Mouse (Mus musculus) embryonic facial prominence, embryonic 14.5 days (tissue): ENCODE data around the gene Psmc2. TPM values are rescaled to one million over a fixed set of nuclear protein-coding genes. Genes with fewer than 3 reads are reported as not detected.
A peak's percentile ranks its signal among the peaks of the same experiment; 100 is the strongest.

ENCODE experiments used
- ATAC-seq: fragments of 200-750 bp; cut with Nextera tagmentation; 2 replicates; pipeline ENCODE4 v1.8.0; 2017; ENCODE audit warnings: low read depth, moderate number of reproducible peaks, moderate TSS enrichment
- DNase-seq: peaks from one replicate; pipeline ENCODE4 v3.0.0-alpha.2; 2015; ENCODE audit warnings: low spot score
- H3K27ac ChIP-seq: fragments of 300-500 bp; sonication (generic); replicated peaks from 2 replicates; pipeline ENCODE4 v1.5.1; 2014; ENCODE audit warnings: low read depth, mild to moderate bottlenecking, low read length, moderate library complexity
- H3K27me3 ChIP-seq: fragments of 300-500 bp; sonication (generic); replicated peaks from 2 replicates; pipeline ENCODE4 v1.6.1; 2014; ENCODE audit warnings: low read length; ENCODE audit not compliant: control insufficient read depth, insufficient read depth
- H3K36me3 ChIP-seq: fragments of 300-500 bp; sonication (generic); 2 replicates; pipeline ENCODE4 v1.6.1; 2014; ENCODE audit warnings: low read length, mixed read lengths; ENCODE audit not compliant: control insufficient read depth, insufficient read depth
- H3K4me1 ChIP-seq: fragments of 300-500 bp; sonication (generic); 2 replicates; pipeline ENCODE4 v1.6.1; 2014; ENCODE audit warnings: antibody characterized with exemption, low read length; ENCODE audit not compliant: control insufficient read depth, insufficient read depth
- H3K4me2 ChIP-seq: fragments of 300-500 bp; sonication (generic); 2 replicates; pipeline ENCODE4 v1.6.1; 2014; ENCODE audit warnings: low read depth, mild to moderate bottlenecking, low read length, moderate library complexity, mixed read lengths
- H3K4me3 ChIP-seq: fragments of 300-500 bp; sonication (generic); 2 replicates; pipeline ENCODE4 v1.5.1; 2014; ENCODE audit warnings: low read depth, mild to moderate bottlenecking, low read length
- H3K9ac ChIP-seq: fragments of 300-500 bp; sonication (generic); 2 replicates; pipeline ENCODE4 v1.6.1; 2014; ENCODE audit warnings: low read depth, mild to moderate bottlenecking, low read length, moderate library complexity, mixed read lengths
- H3K9me3 ChIP-seq: fragments of 300-500 bp; sonication (generic); 2 replicates; pipeline ENCODE4 v1.6.1; 2016; ENCODE audit warnings: low read length; ENCODE audit not compliant: control insufficient read depth
- WGBS: fragments of 180-500 bp; shearing (Covaris S2); extraction: QIAGEN DNeasy Blood & Tissue Kit; methylation state at CpG from one replicate; pipeline ENCODE4 v1.1.7; 2014; 5-methylcytosine and 5-hydroxymethylcytosine counted together
- polyA plus RNA-seq: library from polyadenylated mRNA; unstranded; fragments of >200 nt; fragmentation: Nextera tagmentation; extraction: Ambion mirVana; gene quantifications from 2 replicates; pipeline ENCODE4 v1.2.1, GENCODE M21; 2014

The Psmc2 gene
- polyA plus RNA-seq, 1 experiment from 2014 or later: 161 TPM

- Histone ChIP-seq H3K4me3 (no peak overlapping the region), H3K4me2 (no peak overlapping the region), H3K27ac (no peak overlapping the region), H3K36me3 (peaks cover 98% of the 10 kb centered on the region), H3K4me1 (no peaks in the 10 kb centered on the region), H3K27me3 (no peaks in the 10 kb centered on the region), H3K9me3 (no peaks in the 10 kb centered on the region), H3K9ac (no peak overlapping the region)
- 93% methylated on average over 6 of the region's 8 CpGs for WGBS
- ATAC-seq: no peak
- DNase-seq: no peak
Observed at GRCm38 (mm10) chr5:21745966-21746365, 39.1 kb upstream of the Psmc2 start.

GRCm38 (mm10) chr5:21768506-21768905, 16.6 kb upstream of the Psmc2 start:
- no peaks in the 10 kb centered on the region for H3K4me1 ChIP-seq
- no peak overlapping the region for H3K9ac ChIP-seq
- no peak overlapping the region for H3K27ac ChIP-seq
- H3K9me3 ChIP-seq: no peaks in the 10 kb centered on the region
- peaks cover 68% of the 10 kb centered on the region for H3K36me3 ChIP-seq
- no peak for DNase-seq
- ATAC-seq: no peak
- H3K4me3 ChIP-seq: no peak overlapping the region
- no peaks in the 10 kb centered on the region for H3K27me3 ChIP-seq
- WGBS: 89% methylated on average over 4 of the region's 4 CpGs
- H3K4me2 ChIP-seq: no peak overlapping the region

- no peak overlapping the region for H3K27ac ChIP-seq
- no peak overlapping the region for H3K4me3 ChIP-seq
- 93% methylated on average over 6 of the region's 6 CpGs for WGBS
- H3K4me2 ChIP-seq: no peak overlapping the region
- no peaks in the 10 kb centered on the region for H3K9me3 ChIP-seq
- no peaks in the 10 kb centered on the region for H3K4me1 ChIP-seq
- H3K9ac ChIP-seq: no peak overlapping the region
- H3K36me3 ChIP-seq: peaks cover 69% of the 10 kb centered on the region
- DNase-seq (no peak), ATAC-seq (no peak)
- no peaks in the 10 kb centered on the region for H3K27me3 ChIP-seq
Observed at GRCm38 (mm10) chr5:21769841-21770240, 15.2 kb upstream of the Psmc2 start.

- Histone ChIP-seq H3K36me3 (peaks cover 70% of the 10 kb centered on the region), H3K27ac (no peak overlapping the region), H3K9ac (no peak overlapping the region), H3K9me3 (no peaks in the 10 kb centered on the region), H3K27me3 (no peaks in the 10 kb centered on the region), H3K4me3 (no peak overlapping the region), H3K4me1 (no peaks in the 10 kb centered on the region), H3K4me2 (no peak overlapping the region)
- no peak for ATAC-seq
- WGBS: 93% methylated on average over 6 of the region's 6 CpGs
- no peak for DNase-seq
Observed at GRCm38 (mm10) chr5:21776491-21776890, 8.6 kb upstream of the Psmc2 start.

- H3K9ac ChIP-seq: peak overlapping the region; percentile 75
- peaks cover 36% of the 10 kb centered on the region for H3K36me3 ChIP-seq
- H3K27me3 ChIP-seq: no peaks in the 10 kb centered on the region
- ATAC-seq (peak; percentile 20), DNase-seq (peak; percentile 45)
- WGBS: under 1% methylated on average over 40 of the region's 51 CpGs
- peak overlapping the region; percentile 84 for H3K4me2 ChIP-seq
- H3K27ac ChIP-seq: peak overlapping the region; percentile 40; the same call in 1 of the 2 replicates
- no peaks in the 10 kb centered on the region for H3K9me3 ChIP-seq
- H3K4me1 ChIP-seq: peaks cover 13% of the 10 kb centered on the region
- peak overlapping the region; percentile 91 for H3K4me3 ChIP-seq
Observed at GRCm38 (mm10) chr5:21784161-21785052, 676 bp upstream of the Psmc2 start.

- Histone ChIP-seq H3K27me3 (no peaks in the 10 kb centered on the region), H3K9ac (peak overlapping the region; percentile 85; the same call in 1 of the 2 replicates), H3K9me3 (no peaks in the 10 kb centered on the region), H3K4me1 (peaks cover 13% of the 10 kb centered on the region), H3K4me3 (peak overlapping the region; percentile 77; the same call in 1 of the 2 replicates), H3K4me2 (peak overlapping the region; percentile 70), H3K36me3 (peaks cover 22% of the 10 kb centered on the region), H3K27ac (peak overlapping the region; percentile 85; the same call in 1 of the 2 replicates)
- WGBS: 76% methylated on average over 7 of the region's 7 CpGs
- DNase-seq (no peak), ATAC-seq (no peak)
Observed at GRCm38 (mm10) chr5:21785776-21786175, 693 bp downstream of the Psmc2 start.

- DNase-seq (peak; percentile 95), ATAC-seq (peak; percentile 89)
- Histone ChIP-seq H3K27me3 (no peaks in the 10 kb centered on the region), H3K9me3 (no peaks in the 10 kb centered on the region), H3K4me1 (peaks cover 13% of the 10 kb centered on the region), H3K9ac (peak overlapping the region; percentile 85), H3K4me2 (peak overlapping the region; percentile 70), H3K27ac (peak overlapping the region; percentile 85), H3K4me3 (peak overlapping the region; percentile 77), H3K36me3 (peaks cover 15% of the 10 kb centered on the region)
- WGBS: 4% methylated on average over 24 of the region's 51 CpGs
Observed at GRCm38 (mm10) chr5:21786258-21787185, 1.4 kb downstream of the Psmc2 start.
